Mouse (Mus musculus) embryonic facial prominence, embryonic 10.5 days (tissue): Measurements from ENCODE around the gene S100pbp. TPM values are rescaled to one million over a fixed set of nuclear protein-coding genes. Genes with fewer than 3 reads are reported as not detected.

Experiments
- DNase-seq: peaks from one replicate; pipeline ENCODE4 v3.0.0-alpha.2; 2017; ENCODE audit warnings: low spot score
- H3K27ac ChIP-seq: fragments of 300-500 bp; sonication (generic); replicated peaks from 2 replicates; pipeline ENCODE4 v1.5.1; 2016; ENCODE audit warnings: mild to moderate bottlenecking
- H3K27me3 ChIP-seq: fragments of 300-500 bp; sonication (generic); replicated peaks from 2 replicates; pipeline ENCODE4 v1.6.1; 2016; ENCODE audit warnings: low read depth, mild to moderate bottlenecking; ENCODE audit not compliant: poor library complexity, severe bottlenecking
- H3K36me3 ChIP-seq: fragments of 300-500 bp; sonication (generic); replicated peaks from 2 replicates; pipeline ENCODE4 v1.6.1; 2016; ENCODE audit warnings: mild to moderate bottlenecking, moderate library complexity
- H3K4me1 ChIP-seq: fragments of 300-500 bp; sonication (generic); 2 replicates; pipeline ENCODE4 v1.6.1; 2016
- H3K4me3 ChIP-seq: fragments of 300-500 bp; sonication (generic); 2 replicates; pipeline ENCODE4 v1.5.1; 2016; ENCODE audit warnings: mild to moderate bottlenecking, moderate library complexity
- H3K9me3 ChIP-seq: fragments of 300-500 bp; sonication (generic); 2 replicates; pipeline ENCODE4 v1.6.1; 2016; ENCODE audit warnings: mild to moderate bottlenecking
- WGBS: fragments of 180-500 bp; shearing (Covaris S2); methylation state at CpG from one replicate; pipeline ENCODE4 v1.1.7; 2016; 5-methylcytosine and 5-hydroxymethylcytosine counted together
- polyA plus RNA-seq: library from polyadenylated mRNA; unstranded; fragments of >200 nt; fragmentation: Nextera tagmentation; extraction: Ambion mirVana; gene quantifications from 2 replicates; pipeline ENCODE4 v1.2.1, GENCODE M21; 2016

The S100pbp gene
- polyA plus RNA-seq, 1 experiment from 2014 or later, result 29.8 TPM

DNA sequence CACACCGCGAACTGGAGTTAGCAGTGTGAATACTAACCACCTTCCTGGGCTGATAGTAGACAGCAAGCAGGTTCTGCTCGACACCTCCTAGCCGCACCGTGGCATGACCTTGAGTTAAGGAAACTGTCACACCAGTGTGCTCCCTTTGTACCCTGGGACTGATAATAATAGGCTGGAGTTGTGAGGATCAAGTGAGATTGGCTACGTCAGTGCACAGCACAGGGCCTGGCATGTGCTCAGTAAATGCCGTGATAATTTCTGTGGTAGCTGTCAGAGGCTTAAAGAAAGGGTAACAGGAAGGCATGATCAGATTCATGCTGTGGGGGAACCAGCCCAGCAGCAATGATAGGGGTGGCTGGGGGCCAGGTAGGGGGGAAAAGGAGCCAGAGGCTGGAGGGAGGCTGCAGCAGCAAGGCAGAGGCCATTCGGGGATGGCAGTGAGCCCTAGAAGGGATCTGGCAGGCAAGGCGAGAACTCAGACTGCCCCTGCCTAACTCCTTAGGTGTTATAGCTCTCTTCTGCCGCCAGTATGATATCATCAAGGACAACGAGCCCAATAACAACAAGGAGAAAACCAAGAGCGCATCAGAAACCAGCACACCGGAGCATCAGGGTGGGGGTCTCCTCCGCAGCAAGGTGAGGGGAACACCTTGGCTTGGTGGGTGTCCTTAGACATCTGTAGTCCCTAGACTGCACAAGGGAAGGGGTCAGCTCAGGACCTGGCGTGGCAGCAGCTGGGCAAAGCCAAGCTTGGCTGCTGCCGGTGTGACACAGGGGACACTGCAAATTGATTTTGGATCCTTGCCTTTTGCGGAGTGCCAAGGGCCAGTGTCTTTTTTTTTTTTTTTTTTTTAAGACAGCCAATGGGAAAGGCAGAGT is 47.7 kb downstream of the S100pbp start:
- Histone ChIP-seq H3K4me1 (peaks cover 27% of the 10 kb centered on the region), H3K36me3 (peaks cover 24% of the 10 kb centered on the region), H3K27ac (no peak overlapping the region), H3K27me3 (peaks cover 33% of the 10 kb centered on the region), H3K9me3 (no peaks in the 10 kb centered on the region), H3K4me3 (no peak overlapping the region)
- WGBS, result 83% methylated on average over 17 of the region's 17 CpGs
- DNase-seq, result no peak

DNA sequence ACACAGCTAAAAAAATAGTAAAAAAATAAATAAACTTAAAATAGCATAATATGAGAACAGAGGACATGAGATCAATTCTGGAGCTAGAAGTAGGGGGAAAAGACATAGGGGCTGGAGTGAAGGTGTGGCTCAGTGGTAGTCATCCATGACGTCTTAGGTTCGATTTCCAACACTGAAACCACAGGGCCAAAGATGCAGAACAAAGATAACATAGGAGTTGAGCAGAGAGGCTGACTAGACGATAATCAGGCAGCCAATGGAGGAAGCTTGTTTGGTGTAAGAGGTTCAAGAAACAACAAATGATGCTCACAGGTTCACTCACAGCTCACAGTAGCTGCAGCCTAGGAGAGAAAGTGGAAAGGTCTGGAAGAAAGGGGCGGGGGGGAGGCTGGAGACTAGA is 48.7 kb downstream of the S100pbp start:
- Histone ChIP-seq H3K4me1 (peaks cover 34% of the 10 kb centered on the region), H3K9me3 (no peaks in the 10 kb centered on the region), H3K27me3 (peaks cover 42% of the 10 kb centered on the region), H3K27ac (no peak overlapping the region), H3K36me3 (peaks cover 22% of the 10 kb centered on the region), H3K4me3 (no peak overlapping the region)
- no peak for DNase-seq
- WGBS, result 89% methylated on average over 4 of the region's 4 CpGs

DNA sequence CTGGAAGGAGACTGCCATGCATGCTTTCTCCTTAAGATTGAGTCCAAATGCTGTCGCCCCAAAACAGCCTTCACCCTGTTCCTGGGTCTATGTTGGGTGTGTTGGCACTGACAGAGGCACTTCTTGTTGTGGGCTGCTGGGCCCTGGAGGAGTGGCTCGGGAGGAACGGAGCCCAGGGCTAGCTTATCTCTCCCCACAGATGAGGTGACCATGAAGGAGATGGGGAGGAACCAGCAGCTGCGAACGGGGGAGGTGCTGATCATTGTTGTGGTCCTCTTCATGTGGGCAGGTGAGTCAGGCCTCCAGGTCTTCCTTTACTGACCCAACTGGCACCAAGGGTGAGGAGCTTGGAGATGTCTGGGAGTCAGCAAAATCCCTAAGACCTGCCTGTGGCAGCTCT is 49.9 kb downstream of the S100pbp start:
- DNase-seq, result no peak
- peaks cover 16% of the 10 kb centered on the region for H3K36me3 ChIP-seq
- no peak overlapping the region for H3K27ac ChIP-seq
- no peaks in the 10 kb centered on the region for H3K9me3 ChIP-seq
- peaks cover 39% of the 10 kb centered on the region for H3K4me1 ChIP-seq
- no peak overlapping the region for H3K4me3 ChIP-seq
- peaks cover 51% of the 10 kb centered on the region for H3K27me3 ChIP-seq
- WGBS, result 87% methylated on average over 5 of the region's 5 CpGs

DNA sequence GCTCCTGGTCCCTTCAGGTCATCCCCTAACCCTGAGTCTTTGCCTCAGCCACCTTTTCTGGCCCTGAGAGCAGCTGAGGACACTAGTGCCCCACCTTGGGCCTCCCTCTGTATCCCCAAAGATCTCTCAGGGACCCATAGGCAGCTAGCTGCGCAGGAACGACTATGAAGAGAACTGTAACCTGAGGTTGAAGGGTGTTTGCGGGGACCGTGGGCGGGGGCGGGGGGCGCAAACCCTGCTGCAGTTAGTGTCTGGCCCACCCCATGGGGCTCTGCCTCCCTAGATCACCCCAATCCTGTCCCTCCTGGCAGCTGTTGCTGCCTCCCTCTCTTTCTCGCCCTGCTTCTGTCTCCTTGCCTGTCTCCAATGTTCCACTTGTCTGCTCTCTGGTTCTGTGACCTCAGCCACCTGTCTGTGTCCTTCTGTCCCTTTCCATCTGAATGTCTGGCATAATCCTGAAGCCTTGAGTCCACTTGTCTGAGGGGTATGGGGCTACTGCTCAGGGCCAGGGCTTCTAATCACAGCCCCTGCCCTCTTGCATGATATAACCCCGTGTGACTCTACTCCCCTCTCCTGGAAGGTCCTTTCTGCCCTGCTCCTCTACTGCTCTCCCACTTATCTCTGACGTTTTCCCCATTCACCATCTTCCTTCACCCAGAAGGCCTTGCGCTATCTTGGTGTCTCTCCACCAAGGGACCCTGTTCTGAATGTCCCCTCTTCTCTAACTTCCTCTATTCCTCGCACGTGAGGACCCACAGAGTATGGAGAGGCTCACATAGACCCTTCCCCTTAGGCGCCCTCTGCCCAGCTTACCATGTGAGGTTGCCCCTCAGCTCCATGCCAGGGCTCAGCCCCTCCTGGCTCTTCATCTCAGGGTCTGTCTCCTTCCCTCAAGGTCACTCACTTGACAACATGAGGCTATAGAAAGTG is 51.9 kb downstream of the S100pbp start:
- peak overlapping the region; percentile 70 for H3K4me3 ChIP-seq

DNA sequence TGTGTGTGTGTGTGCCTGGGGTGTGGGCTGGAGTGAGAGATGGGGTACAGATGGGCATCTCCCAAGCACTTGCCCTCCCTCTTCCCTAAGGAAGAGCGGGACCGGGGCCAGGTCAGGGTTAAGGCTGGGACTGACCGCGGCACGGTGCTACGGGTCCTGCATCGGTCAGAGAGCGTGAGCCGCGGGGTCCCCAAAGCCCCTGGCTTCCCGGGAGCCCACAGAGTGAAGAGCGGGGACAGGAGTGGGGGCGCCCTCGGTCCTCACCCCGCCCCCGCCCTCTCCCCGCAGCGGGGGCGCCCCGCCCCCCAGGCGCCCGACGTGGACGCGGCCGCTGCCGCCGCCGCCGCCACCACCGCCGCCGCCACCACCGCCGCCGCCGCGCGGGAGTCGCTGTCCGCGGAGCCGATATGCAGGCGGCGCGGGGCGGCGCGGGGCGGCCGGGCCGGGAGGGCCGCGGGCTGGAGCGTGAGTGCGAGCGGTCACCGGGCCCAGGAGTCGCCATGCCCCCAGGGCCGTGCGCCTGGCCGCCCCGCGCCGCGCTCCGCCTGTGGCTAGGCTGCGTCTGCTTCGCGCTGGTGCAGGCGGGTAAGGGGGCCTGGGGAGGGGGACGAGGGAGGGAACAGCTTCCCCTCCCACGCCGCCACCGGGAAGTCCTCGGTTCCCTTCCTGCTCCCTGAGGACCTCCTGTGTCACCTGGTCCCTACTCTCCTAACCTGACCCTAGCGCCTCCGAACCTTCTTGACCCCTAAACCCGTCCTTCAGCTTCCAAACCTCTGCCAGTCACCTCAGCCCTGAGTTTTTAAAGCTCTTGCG is 52.7 kb downstream of the S100pbp start, which contains the start of gene Fndc5:
Gene Fndc5, plus strand, starts transcription at position 421 of the 813 bp plus-strand sequence.
- WGBS, result 2% methylated on average over 79 of the region's 80 CpGs
- peaks cover 59% of the 10 kb centered on the region for H3K27me3 ChIP-seq
- peaks cover 33% of the 10 kb centered on the region for H3K4me1 ChIP-seq
- no peaks in the 10 kb centered on the region for H3K9me3 ChIP-seq
- DNase-seq, result peak; percentile 56
- H3K27ac ChIP-seq, result peak within 1 kb of the TSS; percentile 71
- peak within 1 kb of the TSS; percentile 70 for H3K4me3 ChIP-seq
- H3K36me3 ChIP-seq, result no peaks in the 10 kb centered on the region

More for the DNA sequence above, 51.9 kb downstream of the S100pbp start:
- peaks cover 3% of the 10 kb centered on the region; the same call in 1 of the 2 replicates for H3K36me3 ChIP-seq
- peak overlapping the region; percentile 71 for H3K27ac ChIP-seq
- H3K9me3 ChIP-seq, result no peaks in the 10 kb centered on the region
- 40% methylated on average over 14 of the region's 14 CpGs for WGBS
- H3K27me3 ChIP-seq, result peaks cover 51% of the 10 kb centered on the region
- no peak for DNase-seq
- H3K4me1 ChIP-seq, result peaks cover 33% of the 10 kb centered on the region

GRCm38 (mm10) chr4:129136189-129136578 is 53.3 kb downstream of the S100pbp start:
- 36% methylated on average over 9 of the region's 9 CpGs for WGBS
- Histone ChIP-seq H3K4me3 (peak overlapping the region; percentile 70), H3K36me3 (no peaks in the 10 kb centered on the region), H3K27ac (peak overlapping the region; percentile 71), H3K4me1 (peaks cover 36% of the 10 kb centered on the region), H3K27me3 (peaks cover 64% of the 10 kb centered on the region), H3K9me3 (no peaks in the 10 kb centered on the region)
- DNase-seq, result no peak

DNA sequence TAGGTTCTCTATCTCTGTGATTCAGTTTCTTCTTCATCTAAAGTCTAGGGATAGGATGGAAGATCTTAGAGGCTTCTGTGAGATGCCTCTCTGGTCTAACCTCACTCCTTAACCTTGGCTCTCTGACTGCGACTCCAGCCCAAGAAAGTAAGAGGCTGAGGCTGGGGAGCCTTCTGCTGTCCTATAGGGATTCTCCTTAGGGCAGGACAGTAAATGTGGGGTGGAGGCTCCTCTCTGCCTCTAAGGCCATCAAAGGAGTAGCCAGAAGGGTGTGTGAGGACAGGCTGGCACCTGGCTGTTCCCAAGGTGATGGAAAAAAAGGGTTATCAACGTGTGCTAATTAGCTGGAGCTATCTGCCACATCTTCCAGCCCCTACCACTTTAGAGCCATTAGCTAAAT is 53.9 kb downstream of the S100pbp start:
- 60% methylated on average over 2 of the region's 2 CpGs for WGBS
- no peak for DNase-seq
- Histone ChIP-seq H3K4me1 (peaks cover 42% of the 10 kb centered on the region), H3K9me3 (no peaks in the 10 kb centered on the region), H3K27me3 (peaks cover 66% of the 10 kb centered on the region), H3K4me3 (no peak overlapping the region), H3K36me3 (no peaks in the 10 kb centered on the region), H3K27ac (no peak overlapping the region)

DNA sequence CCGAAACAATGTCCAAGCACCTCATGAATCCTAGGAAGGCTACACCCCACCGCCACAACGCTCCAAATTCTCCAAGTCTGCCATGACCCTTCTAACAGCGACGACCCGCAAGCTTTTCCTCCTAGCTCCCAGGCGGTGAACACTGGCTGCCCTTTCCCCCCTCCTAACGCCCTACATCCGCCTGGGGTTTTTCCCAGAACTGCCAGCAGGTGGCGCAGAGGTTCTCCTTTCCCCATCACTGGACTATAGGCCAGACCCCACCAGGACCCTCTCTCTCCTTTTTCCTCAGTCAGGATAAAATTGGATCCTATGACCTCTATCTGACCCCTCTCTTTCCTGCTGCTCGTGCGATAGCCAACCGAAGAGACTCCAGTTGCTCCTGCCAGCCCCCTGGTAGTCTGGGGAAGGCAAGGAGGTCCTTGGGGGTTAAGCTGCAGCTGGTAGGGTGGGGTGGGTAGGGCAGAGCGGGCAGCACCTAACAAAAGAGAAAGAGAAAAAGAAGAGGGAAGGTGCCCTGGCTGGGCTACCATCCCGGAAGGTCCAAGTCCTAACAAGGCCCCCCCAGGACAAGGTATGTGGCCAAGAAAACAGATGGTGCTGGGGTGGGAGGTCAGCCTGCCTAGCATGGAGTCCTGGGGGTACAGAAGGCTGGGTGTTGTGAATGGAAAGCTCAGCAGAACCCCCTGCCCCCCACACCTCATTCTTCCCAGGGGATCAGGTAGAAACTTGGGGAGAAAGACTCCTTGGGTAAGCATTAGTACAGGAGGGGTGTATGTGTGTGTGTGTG is 54.5 kb downstream of the S100pbp start:
- Histone ChIP-seq H3K27ac (0 out of 2 replicates have a peak overlapping the region, but pooled peaks have one; percentile 52), H3K4me1 (peaks cover 48% of the 10 kb centered on the region), H3K36me3 (no peaks in the 10 kb centered on the region), H3K4me3 (peak overlapping the region; percentile 29), H3K9me3 (no peaks in the 10 kb centered on the region), H3K27me3 (peaks cover 65% of the 10 kb centered on the region)
- DNase-seq, result peak; percentile 92
- WGBS, result 12% methylated on average over 15 of the region's 15 CpGs

DNA sequence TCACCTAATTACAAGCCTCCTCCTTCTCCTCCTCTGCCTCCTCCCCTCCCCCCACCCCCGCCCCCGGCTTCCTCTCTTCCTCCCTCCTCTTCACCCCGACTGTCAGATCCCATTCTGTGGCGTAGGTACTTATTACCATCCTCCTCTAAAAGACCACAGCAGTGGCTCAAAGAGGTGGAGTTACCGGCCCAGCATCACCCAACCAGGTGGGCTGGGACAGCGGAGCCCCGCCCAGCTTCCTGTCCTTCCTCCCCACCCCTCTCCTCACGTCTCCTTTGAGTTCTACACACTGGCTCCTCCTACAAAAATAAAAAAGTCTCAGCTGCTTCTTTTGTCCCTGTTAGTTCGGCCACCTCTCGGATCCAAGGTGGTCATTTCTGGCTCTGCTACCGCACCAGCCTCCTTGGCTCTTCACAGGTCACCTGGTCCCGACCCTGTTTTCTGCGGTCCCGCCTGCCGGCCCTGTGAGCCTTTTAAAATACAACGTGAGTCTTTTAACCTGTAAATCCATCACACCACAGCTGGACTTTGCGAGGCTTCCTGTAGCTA is 58.7 kb downstream of the S100pbp start:
- Histone ChIP-seq H3K9me3 (no peaks in the 10 kb centered on the region), H3K27me3 (peaks cover 43% of the 10 kb centered on the region), H3K4me3 (peak overlapping the region; percentile 54), H3K36me3 (no peaks in the 10 kb centered on the region), H3K27ac (peak overlapping the region; percentile 78), H3K4me1 (peaks cover 53% of the 10 kb centered on the region)
- DNase-seq, result peak; percentile 81
- WGBS, result 3% methylated on average over 17 of the region's 17 CpGs

- 1% methylated on average over 8 of the region's 8 CpGs for WGBS
- peak; percentile 85 for DNase-seq
- H3K27me3 ChIP-seq, result peaks cover 43% of the 10 kb centered on the region
- H3K4me3 ChIP-seq, result peak overlapping the region; percentile 54
- H3K36me3 ChIP-seq, result no peaks in the 10 kb centered on the region
- no peaks in the 10 kb centered on the region for H3K9me3 ChIP-seq
- H3K27ac ChIP-seq, result peak overlapping the region; percentile 78
- H3K4me1 ChIP-seq, result peaks cover 54% of the 10 kb centered on the region
Measured at GRCm38 (mm10) chr4:129130149-129130548, 59.4 kb downstream of the S100pbp start.

- no peaks in the 10 kb centered on the region for H3K9me3 ChIP-seq
- peaks cover 48% of the 10 kb centered on the region for H3K27me3 ChIP-seq
- H3K4me3 ChIP-seq, result no peak overlapping the region
- H3K27ac ChIP-seq, result no peak overlapping the region; the same call in 1 of the 2 replicates
- no peaks in the 10 kb centered on the region for H3K36me3 ChIP-seq
- peaks cover 53% of the 10 kb centered on the region for H3K4me1 ChIP-seq
- DNase-seq, result peak; percentile 27
- 33% methylated on average over 9 of the region's 9 CpGs for WGBS
Measured at GRCm38 (mm10) chr4:129129387-129129786, 60.1 kb downstream of the S100pbp start.
